ENCODE assay signal across 8 mouse cellular contexts in the genomic region with DNA sequence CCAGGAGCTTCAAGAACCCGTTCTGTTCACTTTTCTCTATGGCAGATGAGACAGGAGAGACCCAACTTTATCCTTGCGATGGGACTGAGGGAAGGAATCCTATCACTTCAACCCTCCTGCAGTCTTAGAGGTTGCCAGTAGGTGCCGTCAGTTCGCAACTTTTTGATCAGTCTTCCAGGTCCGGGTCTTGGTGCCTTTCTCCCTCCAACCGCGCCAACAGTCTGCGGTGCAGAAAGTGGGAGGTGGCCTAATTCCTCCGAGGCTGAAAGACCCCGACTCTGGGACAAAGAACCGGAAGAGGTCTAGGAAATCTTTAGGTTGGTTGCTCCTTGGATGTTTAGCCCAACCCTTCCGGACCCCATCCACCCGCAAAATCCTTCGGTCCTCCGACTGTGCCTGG. TPM values are rescaled to one million over a fixed set of nuclear protein-coding genes. Genes with fewer than 3 reads are reported as not detected.
DNase-seq lines count a peak whose midpoint lies in the region; ATAC-seq lines count a peak whose summit lies in the region.

No protein-coding gene starts in this region.

- ATAC-seq in forebrain, embryonic 11.5 days (replicated peaks; ENCODE audit: low FRiP score): peak; percentile 85
- ATAC-seq in heart, embryonic 16.5 days (replicated peaks; ENCODE audit: extremely low read depth, insufficient read depth, low FRiP score): peak; percentile 50; the same call in 1 of the 2 replicates
- ATAC-seq in liver, embryonic 15.5 days (ENCODE audit: insufficient read depth): no peak
- ATAC-seq in neural tube, embryonic 11.5 days (ENCODE audit: insufficient read depth, low FRiP score, low TSS enrichment): peak; percentile 75
- peak; percentile 65; the same call in 1 of the 2 replicates for ATAC-seq in stomach, embryonic 16.5 days (ENCODE audit: insufficient read depth, low FRiP score)

- peak overlapping the region; percentile 82 for H3K27ac ChIP-seq in forebrain, embryonic 11.5 days (ENCODE audit: low read depth, low read length)
- H3K27ac ChIP-seq in heart, embryonic 16.5 days (ENCODE audit: low read length): peak overlapping the region; percentile 79; the same call in 1 of the 2 replicates
- H3K27ac ChIP-seq in liver, embryonic 15.5 days (replicated peaks): 0 out of 2 replicates have a peak overlapping the region, but pooled peaks have one; percentile 79
- peak overlapping the region; percentile 93 for H3K27ac ChIP-seq in neural tube, embryonic 11.5 days (ENCODE audit: low read depth, low read length)
- H3K27ac ChIP-seq in stomach, embryonic 16.5 days (ENCODE audit: low read length): peak overlapping the region; percentile 89

- H3K4me2 ChIP-seq in forebrain, embryonic 11.5 days (ENCODE audit: low read depth, low read length, severe bottlenecking): peak overlapping the region; percentile 96
- peak overlapping the region; percentile 98 for H3K4me2 ChIP-seq in heart, embryonic 16.5 days (ENCODE audit: low read depth, low read length)
- H3K4me2 ChIP-seq in liver, embryonic 15.5 days: peak overlapping the region; percentile 67
- peak overlapping the region; percentile 74 for H3K4me2 ChIP-seq in neural tube, embryonic 11.5 days (ENCODE audit: low read depth)
- peak overlapping the region; percentile 92 for H3K4me2 ChIP-seq in stomach, embryonic 16.5 days (ENCODE audit: low read depth, low read length)

- peaks cover 17% of the 10 kb centered on the region; the same call in 1 of the 2 replicates for H3K4me1 ChIP-seq in forebrain, embryonic 11.5 days (replicated peaks; ENCODE audit: control insufficient read depth, insufficient read depth, low read length)
- H3K4me1 ChIP-seq in heart, embryonic 16.5 days (ENCODE audit: control insufficient read depth, insufficient read depth, low read length): peaks cover 13% of the 10 kb centered on the region
- peaks cover 30% of the 10 kb centered on the region for H3K4me1 ChIP-seq in liver, embryonic 15.5 days (replicated peaks)
- peaks cover 12% of the 10 kb centered on the region; the same call in 1 of the 2 replicates for H3K4me1 ChIP-seq in neural tube, embryonic 11.5 days (ENCODE audit: control insufficient read depth, insufficient read depth, low read length)
- H3K4me1 ChIP-seq in stomach, embryonic 16.5 days (ENCODE audit: control insufficient read depth, insufficient read depth, low read length): peaks cover 13% of the 10 kb centered on the region

- no peaks in the 10 kb centered on the region for H3K9me3 ChIP-seq in forebrain, embryonic 11.5 days (ENCODE audit: control insufficient read depth, low read length)
- no peaks in the 10 kb centered on the region for H3K9me3 ChIP-seq in heart, embryonic 16.5 days (replicated peaks; ENCODE audit: control insufficient read depth, low read length)
- no peaks in the 10 kb centered on the region for H3K9me3 ChIP-seq in liver, embryonic 15.5 days (replicated peaks)
- no peaks in the 10 kb centered on the region for H3K9me3 ChIP-seq in neural tube, embryonic 11.5 days (ENCODE audit: control insufficient read depth, low read length)
- H3K9me3 ChIP-seq in stomach, embryonic 16.5 days (replicated peaks; ENCODE audit: control insufficient read depth, low read length): no peaks in the 10 kb centered on the region

- WGBS in forebrain, embryonic 11.5 days: under 1% methylated on average over 15 of the region's 15 CpGs
- under 1% methylated on average over 15 of the region's 15 CpGs for WGBS in heart, embryonic 16.5 days
- 1% methylated on average over 15 of the region's 15 CpGs for WGBS in liver, embryonic 15.5 days (ENCODE audit: insufficient replicate concordance)
- WGBS in neural tube, embryonic 11.5 days: under 1% methylated on average over 15 of the region's 15 CpGs
- under 1% methylated on average over 15 of the region's 15 CpGs for WGBS in stomach, embryonic 16.5 days

- H3K36me3 ChIP-seq in forebrain, embryonic 11.5 days (ENCODE audit: control insufficient read depth, insufficient read depth, low read length): no peaks in the 10 kb centered on the region
- no peaks in the 10 kb centered on the region for H3K36me3 ChIP-seq in heart, embryonic 16.5 days (ENCODE audit: control insufficient read depth, insufficient read depth)
- H3K36me3 ChIP-seq in liver, embryonic 15.5 days (replicated peaks): no peaks in the 10 kb centered on the region
- 0 out of 2 replicates have a peak, but pooled peaks cover 6% of the 10 kb centered on the region for H3K36me3 ChIP-seq in neural tube, embryonic 11.5 days (ENCODE audit: control insufficient read depth, insufficient read depth, low read length)
- H3K36me3 ChIP-seq in stomach, embryonic 16.5 days (ENCODE audit: control insufficient read depth, insufficient read depth, low read length): no peaks in the 10 kb centered on the region

- H3K27me3 ChIP-seq in forebrain, embryonic 11.5 days (ENCODE audit: control insufficient read depth, insufficient read depth, low read length): no peaks in the 10 kb centered on the region
- 0 out of 2 replicates have a peak, but pooled peaks cover 2% of the 10 kb centered on the region for H3K27me3 ChIP-seq in heart, embryonic 16.5 days (ENCODE audit: control insufficient read depth, insufficient read depth, low read length)
- peaks cover 70% of the 10 kb centered on the region for H3K27me3 ChIP-seq in liver, embryonic 15.5 days
- no peaks in the 10 kb centered on the region for H3K27me3 ChIP-seq in neural tube, embryonic 11.5 days (ENCODE audit: control insufficient read depth, insufficient read depth, low read length)
- H3K27me3 ChIP-seq in stomach, embryonic 16.5 days (ENCODE audit: control insufficient read depth, insufficient read depth, low read length): no peaks in the 10 kb centered on the region

- peak overlapping the region; percentile 93 for H3K9ac ChIP-seq in forebrain, embryonic 11.5 days (ENCODE audit: low read length)
- peak overlapping the region; percentile 84 for H3K9ac ChIP-seq in heart, embryonic 16.5 days (ENCODE audit: low read length)
- H3K9ac ChIP-seq in liver, embryonic 15.5 days: no peak overlapping the region
- peak overlapping the region; percentile 93 for H3K9ac ChIP-seq in neural tube, embryonic 11.5 days (ENCODE audit: low read length)
- peak overlapping the region; percentile 88 for H3K9ac ChIP-seq in stomach, embryonic 16.5 days (ENCODE audit: low read length)

- peak overlapping the region; percentile 57 for H3K4me3 ChIP-seq in forebrain, embryonic 11.5 days (ENCODE audit: low read depth, low read length)
- H3K4me3 ChIP-seq in heart, embryonic 16.5 days (ENCODE audit: low read length): peak overlapping the region; percentile 68
- peak overlapping the region; percentile 63 for H3K4me3 ChIP-seq in liver, embryonic 15.5 days (replicated peaks)
- peak overlapping the region; percentile 71 for H3K4me3 ChIP-seq in neural tube, embryonic 11.5 days (ENCODE audit: low read depth, low read length)
- peak overlapping the region; percentile 61 for H3K4me3 ChIP-seq in stomach, embryonic 16.5 days (replicated peaks; ENCODE audit: low read length)

- DNase-seq in CD8-positive naive resting alpha-beta T cell, adult 2 months (ENCODE audit: low read depth in 2 of 2, low spot score in 2 of 2): peak; percentile 62 to 80
- peak; percentile 74 for DNase-seq in brain, embryonic 18.5 days (ENCODE audit: low read depth, low spot score)
- DNase-seq in forebrain, embryonic 11.5 days (ENCODE audit: low spot score): peak; percentile 92
- peak; percentile 88 for DNase-seq in kidney, postnatal 25 days
- peak; percentile 91 for DNase-seq in neural tube, embryonic 11.5 days (ENCODE audit: low spot score)

RNA-seq across cellular contexts. Expression of a gene that starts 1.3 kb away (rescaled TPM):
- 246 and 252 TPM in 2 replicates for polyA plus RNA-seq in forebrain, embryonic 11.5 days (2014; fragmentation: Nextera tagmentation; extraction: Ambion mirVana)
- 377 and 385 TPM in 2 replicates for polyA plus RNA-seq in heart, embryonic 16.5 days (2015; fragmentation: Nextera tagmentation; extraction: Ambion mirVana)
- 249 and 305 TPM in 2 replicates for polyA plus RNA-seq in liver, embryonic 15.5 days (2015; fragmentation: Nextera tagmentation; extraction: Ambion mirVana)
- 353 and 365 TPM in 2 replicates for polyA plus RNA-seq in neural tube, embryonic 11.5 days (2014; fragmentation: Nextera tagmentation; extraction: Ambion mirVana)
- polyA plus RNA-seq in stomach, embryonic 16.5 days (2015; fragmentation: Nextera tagmentation; extraction: Ambion mirVana): 411 and 440 TPM in 2 replicates

RNA-seq across cellular contexts. Expression of a gene that starts 15.8 kb away (rescaled TPM):
- 446 and 476 TPM in 2 replicates for polyA plus RNA-seq in forebrain, embryonic 11.5 days (2014; fragmentation: Nextera tagmentation; extraction: Ambion mirVana)
- 162 and 179 TPM in 2 replicates for polyA plus RNA-seq in heart, embryonic 16.5 days (2015; fragmentation: Nextera tagmentation; extraction: Ambion mirVana)
- polyA plus RNA-seq in liver, embryonic 15.5 days (2015; fragmentation: Nextera tagmentation; extraction: Ambion mirVana): 182 and 184 TPM in 2 replicates
- polyA plus RNA-seq in neural tube, embryonic 11.5 days (2014; fragmentation: Nextera tagmentation; extraction: Ambion mirVana): 338 and 339 TPM in 2 replicates
- polyA plus RNA-seq in stomach, embryonic 16.5 days (2015; fragmentation: Nextera tagmentation; extraction: Ambion mirVana): 186 and 188 TPM in 2 replicates

RNA-seq across cellular contexts. Expression of a gene that starts 49.3 kb away (rescaled TPM):
- 0.27 and 0.65 TPM in 2 replicates for polyA plus RNA-seq in forebrain, embryonic 11.5 days (2014; fragmentation: Nextera tagmentation; extraction: Ambion mirVana)
- 0.06 and 0.71 TPM in 2 replicates for polyA plus RNA-seq in heart, embryonic 16.5 days (2015; fragmentation: Nextera tagmentation; extraction: Ambion mirVana)
- polyA plus RNA-seq in liver, embryonic 15.5 days (2015; fragmentation: Nextera tagmentation; extraction: Ambion mirVana): 0.29 and 0.46 TPM in 2 replicates
- 0.46 and 0.62 TPM in 2 replicates for polyA plus RNA-seq in neural tube, embryonic 11.5 days (2014; fragmentation: Nextera tagmentation; extraction: Ambion mirVana)
- polyA plus RNA-seq in stomach, embryonic 16.5 days (2015; fragmentation: Nextera tagmentation; extraction: Ambion mirVana): 1.8 and 2.4 TPM in 2 replicates

RNA-seq across cellular contexts. Expression of a gene that starts 57.0 kb away (rescaled TPM):
- 0.23 TPM in 1 of 2 replicates, not detected in the other for polyA plus RNA-seq in forebrain, embryonic 11.5 days (2014; fragmentation: Nextera tagmentation; extraction: Ambion mirVana)
- polyA plus RNA-seq in heart, embryonic 16.5 days (2015; fragmentation: Nextera tagmentation; extraction: Ambion mirVana): 4.1 and 4.5 TPM in 2 replicates
- polyA plus RNA-seq in liver, embryonic 15.5 days (2015; fragmentation: Nextera tagmentation; extraction: Ambion mirVana): not detected in 2 replicates
- 0.57 TPM in 1 of 2 replicates, not detected in the other for polyA plus RNA-seq in neural tube, embryonic 11.5 days (2014; fragmentation: Nextera tagmentation; extraction: Ambion mirVana)
- 0.44 TPM in 1 of 2 replicates, not detected in the other for polyA plus RNA-seq in stomach, embryonic 16.5 days (2015; fragmentation: Nextera tagmentation; extraction: Ambion mirVana)
